Mouse (Mus musculus): ENCODE results near the gene Zranb1. TPM values are rescaled to one million over a fixed set of nuclear protein-coding genes. Genes with fewer than 3 reads are reported as not detected.

Zranb1 gene
- polyA plus RNA-seq, 1 experiment from 2014 or later, result 17.1 TPM

GRCm38 (mm10) chr7:132982639-132983038 lies 51.7 kb downstream of the Zranb1 start:
- no peaks in the 10 kb centered on the region for H3K27me3 ChIP-seq
- no peaks in the 10 kb centered on the region for H3K4me1 ChIP-seq
- no peaks in the 10 kb centered on the region for H3K9me3 ChIP-seq (replicated peaks)
- no peak overlapping the region for H3K4me2 ChIP-seq (replicated peaks)
- ATAC-seq (ENCODE audit: insufficient number of reproducible peaks, low FRiP score, low TSS enrichment, low read depth), result no peak
- H3K36me3 ChIP-seq, result peaks cover 49% of the 10 kb centered on the region
- 81% methylated on average over 3 of the region's 3 CpGs for WGBS
- H3K27ac ChIP-seq (replicated peaks), result no peak overlapping the region
- H3K4me3 ChIP-seq (replicated peaks), result no peak overlapping the region
- no peak overlapping the region for H3K9ac ChIP-seq

- no peak overlapping the region for H3K4me2 ChIP-seq (replicated peaks)
- no peak overlapping the region for H3K9ac ChIP-seq
- no peaks in the 10 kb centered on the region for H3K4me1 ChIP-seq
- ATAC-seq (ENCODE audit: insufficient number of reproducible peaks, low FRiP score, low TSS enrichment, low read depth), result no peak
- no peak overlapping the region for H3K27ac ChIP-seq (replicated peaks)
- WGBS, result 92% methylated on average over 5 of the region's 5 CpGs
- H3K4me3 ChIP-seq (replicated peaks), result no peak overlapping the region
- no peaks in the 10 kb centered on the region for H3K9me3 ChIP-seq (replicated peaks)
- peaks cover 79% of the 10 kb centered on the region for H3K36me3 ChIP-seq
- H3K27me3 ChIP-seq, result no peaks in the 10 kb centered on the region
These were observed 58.9 kb downstream of the Zranb1 start for GRCm38 (mm10) chr7:132989839-132990238.

- no peak for ATAC-seq (ENCODE audit: insufficient number of reproducible peaks, low FRiP score, low TSS enrichment, low read depth)
- no peak overlapping the region for H3K27ac ChIP-seq (replicated peaks)
- no peak overlapping the region for H3K9ac ChIP-seq
- no peaks in the 10 kb centered on the region for H3K4me1 ChIP-seq
- no peak overlapping the region for H3K4me2 ChIP-seq (replicated peaks)
- no peak overlapping the region for H3K4me3 ChIP-seq (replicated peaks)
- WGBS, result 90% methylated on average over 14 of the region's 14 CpGs
- no peaks in the 10 kb centered on the region for H3K27me3 ChIP-seq
- H3K9me3 ChIP-seq (replicated peaks), result no peaks in the 10 kb centered on the region
- H3K36me3 ChIP-seq, result peaks cover 84% of the 10 kb centered on the region
These were observed 60.4 kb downstream of the Zranb1 start for GRCm38 (mm10) chr7:132991240-132991900.

- Histone ChIP-seq H3K36me3 (peaks cover 93% of the 10 kb centered on the region), H3K4me1 (no peaks in the 10 kb centered on the region), H3K9me3 (replicated peaks) (no peaks in the 10 kb centered on the region), H3K27me3 (no peaks in the 10 kb centered on the region), H3K27ac (replicated peaks) (no peak overlapping the region), H3K4me2 (replicated peaks) (no peak overlapping the region), H3K4me3 (replicated peaks) (no peak overlapping the region), H3K9ac (no peak overlapping the region)
- no peak for ATAC-seq (ENCODE audit: insufficient number of reproducible peaks, low FRiP score, low TSS enrichment, low read depth)
- 86% methylated on average over 9 of the region's 9 CpGs for WGBS
These were observed 62.1 kb downstream of the Zranb1 start for GRCm38 (mm10) chr7:132992967-132993615.

GRCm38 (mm10) chr7:132994120-132994519 lies 63.2 kb downstream of the Zranb1 start:
- Histone ChIP-seq H3K9ac (no peak overlapping the region), H3K4me1 (no peaks in the 10 kb centered on the region), H3K4me2 (replicated peaks) (no peak overlapping the region), H3K27me3 (no peaks in the 10 kb centered on the region), H3K36me3 (peaks cover 93% of the 10 kb centered on the region), H3K27ac (replicated peaks) (no peak overlapping the region), H3K4me3 (replicated peaks) (no peak overlapping the region), H3K9me3 (replicated peaks) (no peaks in the 10 kb centered on the region)
- no peak for ATAC-seq (ENCODE audit: insufficient number of reproducible peaks, low FRiP score, low TSS enrichment, low read depth)
- WGBS, result 81% methylated on average over 8 of the region's 8 CpGs

- H3K27ac ChIP-seq (replicated peaks), result no peak overlapping the region
- no peak for ATAC-seq (ENCODE audit: insufficient number of reproducible peaks, low FRiP score, low TSS enrichment, low read depth)
- H3K9ac ChIP-seq, result no peak overlapping the region
- H3K36me3 ChIP-seq, result peaks cover 91% of the 10 kb centered on the region
- no peaks in the 10 kb centered on the region for H3K27me3 ChIP-seq
- no peaks in the 10 kb centered on the region for H3K9me3 ChIP-seq (replicated peaks)
- H3K4me2 ChIP-seq (replicated peaks), result no peak overlapping the region
- no peaks in the 10 kb centered on the region for H3K4me1 ChIP-seq
- no peak overlapping the region for H3K4me3 ChIP-seq (replicated peaks)
- WGBS, result 61% methylated on average over 6 of the region's 6 CpGs
These were observed 63.8 kb downstream of the Zranb1 start for GRCm38 (mm10) chr7:132994628-132995191.

- no peaks in the 10 kb centered on the region for H3K9me3 ChIP-seq (replicated peaks)
- ATAC-seq (ENCODE audit: insufficient number of reproducible peaks, low FRiP score, low TSS enrichment, low read depth), result no peak
- WGBS, result 91% methylated on average over 5 of the region's 5 CpGs
- no peak overlapping the region for H3K4me2 ChIP-seq (replicated peaks)
- no peak overlapping the region for H3K27ac ChIP-seq (replicated peaks)
- no peak overlapping the region for H3K9ac ChIP-seq
- H3K4me1 ChIP-seq, result no peaks in the 10 kb centered on the region
- H3K4me3 ChIP-seq (replicated peaks), result no peak overlapping the region
- no peaks in the 10 kb centered on the region for H3K27me3 ChIP-seq
- peaks cover 74% of the 10 kb centered on the region for H3K36me3 ChIP-seq
These were observed 65.4 kb downstream of the Zranb1 start for GRCm38 (mm10) chr7:132996391-132996790.

- no peak overlapping the region for H3K27ac ChIP-seq (replicated peaks)
- WGBS, result 93% methylated on average over 12 of the region's 12 CpGs
- H3K4me2 ChIP-seq (replicated peaks), result no peak overlapping the region
- no peaks in the 10 kb centered on the region for H3K27me3 ChIP-seq
- H3K36me3 ChIP-seq, result peaks cover 55% of the 10 kb centered on the region
- ATAC-seq (ENCODE audit: insufficient number of reproducible peaks, low FRiP score, low TSS enrichment, low read depth), result no peak
- peaks cover 11% of the 10 kb centered on the region for H3K4me1 ChIP-seq
- H3K4me3 ChIP-seq (replicated peaks), result no peak overlapping the region
- no peaks in the 10 kb centered on the region for H3K9me3 ChIP-seq (replicated peaks)
- H3K9ac ChIP-seq, result no peak overlapping the region
These were observed 67.7 kb downstream of the Zranb1 start for GRCm38 (mm10) chr7:132998639-132999038.

GRCm38 (mm10) chr7:132999061-132999460 lies 68.1 kb downstream of the Zranb1 start:
- WGBS, result 95% methylated on average over 11 of the region's 11 CpGs
- no peak for ATAC-seq (ENCODE audit: insufficient number of reproducible peaks, low FRiP score, low TSS enrichment, low read depth)
- no peak overlapping the region for H3K9ac ChIP-seq
- H3K36me3 ChIP-seq, result peaks cover 51% of the 10 kb centered on the region
- no peak overlapping the region for H3K27ac ChIP-seq (replicated peaks)
- no peak overlapping the region for H3K4me2 ChIP-seq (replicated peaks)
- H3K4me3 ChIP-seq (replicated peaks), result no peak overlapping the region
- peaks cover 16% of the 10 kb centered on the region for H3K4me1 ChIP-seq
- no peaks in the 10 kb centered on the region for H3K27me3 ChIP-seq
- no peaks in the 10 kb centered on the region for H3K9me3 ChIP-seq (replicated peaks)

- whole genome bisulfite sequencing, result 85% methylated on average over 3 of the region's 3 CpGs
- no peaks in the 10 kb centered on the region for H3K27me3 ChIP-seq
- H3K4me1 ChIP-seq, result peaks cover 31% of the 10 kb centered on the region
- no peak overlapping the region for H3K4me3 ChIP-seq (replicated peaks)
- H3K9me3 ChIP-seq (replicated peaks), result no peaks in the 10 kb centered on the region
- H3K36me3 ChIP-seq, result peaks cover 32% of the 10 kb centered on the region
- no peak overlapping the region for H3K27ac ChIP-seq (replicated peaks)
- no peak overlapping the region for H3K4me2 ChIP-seq (replicated peaks)
- H3K9ac ChIP-seq, result no peak overlapping the region
- no peak for ATAC-seq (ENCODE audit: insufficient number of reproducible peaks, low FRiP score, low TSS enrichment, low read depth)
These were observed 70.4 kb downstream of the Zranb1 start for GRCm38 (mm10) chr7:133001388-133001787.

GRCm38 (mm10) chr7:133002271-133002670 lies 71.3 kb downstream of the Zranb1 start:
- Histone ChIP-seq H3K9ac (no peak overlapping the region), H3K27ac (replicated peaks) (no peak overlapping the region), H3K4me1 (peaks cover 39% of the 10 kb centered on the region), H3K4me3 (replicated peaks) (no peak overlapping the region), H3K4me2 (replicated peaks) (no peak overlapping the region), H3K36me3 (peaks cover 23% of the 10 kb centered on the region), H3K9me3 (replicated peaks) (no peaks in the 10 kb centered on the region), H3K27me3 (no peaks in the 10 kb centered on the region)
- ATAC-seq (ENCODE audit: insufficient number of reproducible peaks, low FRiP score, low TSS enrichment, low read depth), result no peak
- 86% methylated on average over 6 of the region's 6 CpGs for WGBS

Data from embryonic facial prominence, embryonic 15.5 days (tissue).